In genomic region chr17:3803507-3803906, GRCm38 (mm10) we compare ENCODE assay signal across 26 mouse cellular contexts.
DNase-seq lines count a peak whose midpoint lies in the region; ATAC-seq lines count a peak whose summit lies in the region.
"Had no signal": no experiment of that assay in that cellular context is flagged by ENCODE, and none has a peak within 500 bp of the region (broad histone marks: within the 10 kb centered on the region; RNA-seq: fewer than 3 reads in every experiment).

No protein-coding gene starts in this region.

- no peaks in the 10 kb centered on the region for H3K36me3 ChIP-seq in forebrain, embryonic 14.5 days (ENCODE audit: control insufficient read depth, insufficient read depth, low read length)
- H3K36me3 ChIP-seq in forebrain, embryonic 11.5 days (ENCODE audit: control insufficient read depth, insufficient read depth, low read length), result no peaks in the 10 kb centered on the region
- H3K36me3 ChIP-seq in hindbrain, embryonic 14.5 days (replicated peaks; ENCODE audit: control insufficient read depth, insufficient read depth), result no peaks in the 10 kb centered on the region
- no peaks in the 10 kb centered on the region for H3K36me3 ChIP-seq in hindbrain, embryonic 13.5 days
- no peaks in the 10 kb centered on the region for H3K36me3 ChIP-seq in midbrain, embryonic 16.5 days (ENCODE audit: control insufficient read depth, insufficient read depth, low read length)
- no peaks in the 10 kb centered on the region for H3K36me3 ChIP-seq in midbrain, embryonic 11.5 days (ENCODE audit: control insufficient read depth, insufficient read depth, low read length)
- H3K36me3 ChIP-seq: embryonic facial prominence, embryonic 12.5 days; embryonic facial prominence, embryonic 15.5 days; G1E; hindbrain, embryonic 15.5 days; intestine, embryonic 15.5 days had no signal

- 64% methylated on average over 1 of the region's 1 CpGs for WGBS in forebrain, embryonic 14.5 days
- WGBS in forebrain, embryonic 11.5 days, result 90% methylated on average over 1 of the region's 1 CpGs
- WGBS in hindbrain, embryonic 14.5 days, result 68% methylated on average over 1 of the region's 1 CpGs
- 79% methylated on average over 1 of the region's 1 CpGs for WGBS in hindbrain, embryonic 13.5 days
- WGBS in midbrain, embryonic 16.5 days, result 73% methylated on average over 1 of the region's 1 CpGs
- WGBS in midbrain, embryonic 11.5 days, result 88% methylated on average over 1 of the region's 1 CpGs

- H3K4me3 ChIP-seq in forebrain, embryonic 14.5 days (ENCODE audit: low read depth, low read length), result no peak overlapping the region
- H3K4me3 ChIP-seq in forebrain, embryonic 11.5 days (ENCODE audit: low read depth, low read length), result no peak overlapping the region
- H3K4me3 ChIP-seq in hindbrain, embryonic 14.5 days (replicated peaks; ENCODE audit: low read length), result no peak overlapping the region
- H3K4me3 ChIP-seq in hindbrain, embryonic 13.5 days, result no peak overlapping the region
- no peak overlapping the region for H3K4me3 ChIP-seq in midbrain, embryonic 16.5 days (ENCODE audit: low read depth, low read length)
- no peak overlapping the region for H3K4me3 ChIP-seq in midbrain, embryonic 11.5 days (ENCODE audit: low read depth, low read length)
- H3K4me3 ChIP-seq: embryonic facial prominence, embryonic 12.5 days; embryonic facial prominence, embryonic 15.5 days; gastrocnemius, adult 2 months; hindbrain, embryonic 15.5 days; intestine, embryonic 15.5 days had no signal

- H3K9ac ChIP-seq in forebrain, embryonic 14.5 days (ENCODE audit: low read length), result no peak overlapping the region
- H3K9ac ChIP-seq in forebrain, embryonic 11.5 days (ENCODE audit: low read length), result no peak overlapping the region
- H3K9ac ChIP-seq in hindbrain, embryonic 14.5 days, result no peak overlapping the region
- no peak overlapping the region for H3K9ac ChIP-seq in hindbrain, embryonic 13.5 days
- no peak overlapping the region for H3K9ac ChIP-seq in midbrain, embryonic 16.5 days (ENCODE audit: low read depth, low read length)
- no peak overlapping the region for H3K9ac ChIP-seq in midbrain, embryonic 11.5 days (ENCODE audit: low read length)
- H3K9ac ChIP-seq: embryonic facial prominence, embryonic 12.5 days; embryonic facial prominence, embryonic 15.5 days; hindbrain, embryonic 15.5 days; intestine, embryonic 15.5 days had no signal

- DNase-seq in forebrain, embryonic 14.5 days (ENCODE audit: low spot score), result peak; percentile 62
- DNase-seq in forebrain, embryonic 11.5 days (ENCODE audit: low spot score), result no peak
- DNase-seq in hindbrain, embryonic 14.5 days (ENCODE audit: low spot score), result peak; percentile 41
- DNase-seq in midbrain, embryonic 11.5 days (ENCODE audit: low spot score, missing footprints), result no peak
- peak; percentile 13 for DNase-seq in brain, adult 2 months (ENCODE audit: low read depth, low spot score)
- DNase-seq in left cerebral cortex, adult 9 months (ENCODE audit: low spot score in 2 of 2), result no peak
- DNase-seq: adrenal gland, adult 2 months; adrenal gland, postnatal 14 days; B cell, adult 2 months; cerebellum, adult 2 months; cerebellum, adult 9-11 months; cerebellum, postnatal 25 days; gastrocnemius, adult 2 months; gastrocnemius, postnatal 14 days; heart, adult 11 months; kidney, adult 11 months; kidney, adult 8-10 months had no signal

- no peaks in the 10 kb centered on the region for H3K4me1 ChIP-seq in forebrain, embryonic 14.5 days (ENCODE audit: control insufficient read depth, insufficient read depth, low read length)
- H3K4me1 ChIP-seq in forebrain, embryonic 11.5 days (replicated peaks; ENCODE audit: control insufficient read depth, insufficient read depth, low read length), result no peaks in the 10 kb centered on the region
- H3K4me1 ChIP-seq in hindbrain, embryonic 14.5 days (replicated peaks; ENCODE audit: control insufficient read depth, insufficient read depth, low read length), result peaks cover 10% of the 10 kb centered on the region; the same call in 1 of the 2 replicates
- peaks cover 5% of the 10 kb centered on the region for H3K4me1 ChIP-seq in hindbrain, embryonic 13.5 days (replicated peaks)
- peaks cover 3% of the 10 kb centered on the region for H3K4me1 ChIP-seq in midbrain, embryonic 16.5 days (ENCODE audit: control insufficient read depth, insufficient read depth, low read length)
- no peaks in the 10 kb centered on the region for H3K4me1 ChIP-seq in midbrain, embryonic 11.5 days (ENCODE audit: control insufficient read depth, insufficient read depth, low read length)
- H3K4me1 ChIP-seq: embryonic facial prominence, embryonic 12.5 days; embryonic facial prominence, embryonic 15.5 days; intestine, embryonic 15.5 days had no signal

- H3K9me3 ChIP-seq in forebrain, embryonic 14.5 days (replicated peaks; ENCODE audit: control insufficient read depth, low read length), result no peaks in the 10 kb centered on the region
- no peaks in the 10 kb centered on the region for H3K9me3 ChIP-seq in forebrain, embryonic 11.5 days (ENCODE audit: control insufficient read depth, low read length)
- no peaks in the 10 kb centered on the region for H3K9me3 ChIP-seq in hindbrain, embryonic 14.5 days (ENCODE audit: control insufficient read depth, low read length)
- H3K9me3 ChIP-seq in hindbrain, embryonic 13.5 days, result no peaks in the 10 kb centered on the region
- H3K9me3 ChIP-seq in midbrain, embryonic 16.5 days (replicated peaks; ENCODE audit: control insufficient read depth, low read length, poor library complexity, severe bottlenecking), result no peaks in the 10 kb centered on the region
- no peaks in the 10 kb centered on the region for H3K9me3 ChIP-seq in midbrain, embryonic 11.5 days (ENCODE audit: control insufficient read depth, low read length)
- H3K9me3 ChIP-seq: embryonic facial prominence, embryonic 12.5 days; embryonic facial prominence, embryonic 15.5 days; G1E; hindbrain, embryonic 15.5 days; intestine, embryonic 15.5 days had no signal

- no peak overlapping the region for H3K4me2 ChIP-seq in forebrain, embryonic 14.5 days (ENCODE audit: low read length)
- no peak overlapping the region for H3K4me2 ChIP-seq in forebrain, embryonic 11.5 days (ENCODE audit: low read depth, low read length, severe bottlenecking)
- H3K4me2 ChIP-seq in hindbrain, embryonic 14.5 days (replicated peaks), result no peak overlapping the region
- no peak overlapping the region for H3K4me2 ChIP-seq in hindbrain, embryonic 13.5 days
- no peak overlapping the region for H3K4me2 ChIP-seq in midbrain, embryonic 16.5 days (ENCODE audit: low read length)
- H3K4me2 ChIP-seq in midbrain, embryonic 11.5 days, result no peak overlapping the region
- H3K4me2 ChIP-seq: embryonic facial prominence, embryonic 12.5 days; embryonic facial prominence, embryonic 15.5 days; heart, embryonic 11.5 days; hindbrain, embryonic 15.5 days; intestine, embryonic 15.5 days had no signal

- H3K27me3 ChIP-seq in forebrain, embryonic 14.5 days (replicated peaks; ENCODE audit: control insufficient read depth, insufficient read depth, low read length), result no peaks in the 10 kb centered on the region
- no peaks in the 10 kb centered on the region for H3K27me3 ChIP-seq in forebrain, embryonic 11.5 days (ENCODE audit: control insufficient read depth, insufficient read depth, low read length)
- no peaks in the 10 kb centered on the region for H3K27me3 ChIP-seq in hindbrain, embryonic 14.5 days (ENCODE audit: control insufficient read depth, insufficient read depth, low read length)
- H3K27me3 ChIP-seq in hindbrain, embryonic 13.5 days, result no peaks in the 10 kb centered on the region
- no peaks in the 10 kb centered on the region for H3K27me3 ChIP-seq in midbrain, embryonic 16.5 days (ENCODE audit: control insufficient read depth, insufficient read depth, low read depth, low read length)
- no peaks in the 10 kb centered on the region for H3K27me3 ChIP-seq in midbrain, embryonic 11.5 days (ENCODE audit: control insufficient read depth, insufficient read depth, low read length)
- H3K27me3 ChIP-seq: CH12.LX; embryonic facial prominence, embryonic 12.5 days; embryonic facial prominence, embryonic 15.5 days; hindbrain, embryonic 15.5 days; intestine, embryonic 15.5 days had no signal

- no peak overlapping the region for H3K27ac ChIP-seq in forebrain, embryonic 14.5 days (ENCODE audit: low read depth, low read length)
- H3K27ac ChIP-seq in forebrain, embryonic 11.5 days (ENCODE audit: low read depth, low read length), result no peak overlapping the region
- H3K27ac ChIP-seq in hindbrain, embryonic 14.5 days, result no peak overlapping the region
- no peak overlapping the region for H3K27ac ChIP-seq in hindbrain, embryonic 13.5 days
- H3K27ac ChIP-seq in midbrain, embryonic 16.5 days (ENCODE audit: low read length), result no peak overlapping the region
- H3K27ac ChIP-seq in midbrain, embryonic 11.5 days (ENCODE audit: low read depth, low read length), result no peak overlapping the region
- H3K27ac ChIP-seq: embryonic facial prominence, embryonic 12.5 days; embryonic facial prominence, embryonic 15.5 days; gastrocnemius, adult 2 months; hindbrain, embryonic 15.5 days; intestine, embryonic 15.5 days had no signal

- no peak for ATAC-seq in forebrain, embryonic 14.5 days
- no peak for ATAC-seq in forebrain, embryonic 11.5 days (replicated peaks; ENCODE audit: low FRiP score)
- ATAC-seq in hindbrain, embryonic 14.5 days (ENCODE audit: low FRiP score), result no peak
- ATAC-seq in hindbrain, embryonic 13.5 days (ENCODE audit: low FRiP score), result no peak
- ATAC-seq in midbrain, embryonic 16.5 days, result 0 out of 2 replicates have a peak, but pooled peaks have one; percentile 28
- no peak for ATAC-seq in midbrain, embryonic 11.5 days (ENCODE audit: low FRiP score)
- ATAC-seq: intestine, embryonic 15.5 days had no signal

Comparison
In these comparisons a context has a peak if more than half of its experiments do, and no peak if none do; other contexts are left out.
1. DNase-seq: peak in forebrain, embryonic 14.5 days (single experiment), hindbrain, embryonic 14.5 days (single experiment) and brain, adult 2 months (single experiment); none in forebrain, embryonic 11.5 days (single experiment), midbrain, embryonic 11.5 days (single experiment) and left cerebral cortex, adult 9 months (0 of 2).